Mouse (Mus musculus) hindbrain, embryonic 10.5 days (tissue): ENCODE data around the gene Olfr1361. TPM values are rescaled to one million over a fixed set of nuclear protein-coding genes. Genes with fewer than 3 reads are reported as not detected.

Experiments
- DNase-seq: peaks from one replicate; pipeline ENCODE4 v3.0.0-alpha.2; 2017; ENCODE audit warnings: low spot score
- H3K27ac ChIP-seq: fragments of 300-500 bp; sonication (generic); 2 replicates; pipeline ENCODE4 v1.5.1; 2016; ENCODE audit warnings: mild to moderate bottlenecking, moderate library complexity
- H3K27me3 ChIP-seq: fragments of 300-500 bp; sonication (generic); 2 replicates; pipeline ENCODE4 v1.6.1; 2016; ENCODE audit warnings: mild to moderate bottlenecking; ENCODE audit not compliant: poor library complexity, insufficient read depth, severe bottlenecking
- H3K36me3 ChIP-seq: fragments of 300-500 bp; sonication (generic); 2 replicates; pipeline ENCODE4 v1.6.1; 2016; ENCODE audit warnings: mild to moderate bottlenecking, moderate library complexity
- H3K4me1 ChIP-seq: fragments of 300-500 bp; sonication (generic); replicated peaks from 2 replicates; pipeline ENCODE4 v1.6.1; 2016; ENCODE audit warnings: mild to moderate bottlenecking
- H3K4me3 ChIP-seq: fragments of 300-500 bp; sonication (generic); 2 replicates; pipeline ENCODE4 v1.5.1; 2016; ENCODE audit warnings: mild to moderate bottlenecking, moderate library complexity
- H3K9me3 ChIP-seq: fragments of 300-500 bp; sonication (generic); 2 replicates; pipeline ENCODE4 v1.6.1; 2016; ENCODE audit warnings: mild to moderate bottlenecking, moderate library complexity
- WGBS: fragments of 180-500 bp; shearing (Covaris S2); methylation state at CpG from one replicate; pipeline ENCODE4 v1.1.7; 2016; 5-methylcytosine and 5-hydroxymethylcytosine counted together
- polyA plus RNA-seq: library from polyadenylated mRNA; unstranded; fragments of >200 nt; fragmentation: Nextera tagmentation; extraction: Ambion mirVana; gene quantifications from 2 replicates; pipeline ENCODE4 v1.2.1, GENCODE M21; 2016

The Olfr1361 gene
- polyA plus RNA-seq = not detected in 2 replicates

GRCm38 (mm10) chr13:21663286-21663685 lies at the start of gene Olfr1361:
Gene Olfr1361 (minus strand): TSS chr13:21663386.
- 74% methylated on average over 2 of the region's 2 CpGs for WGBS

GRCm38 (mm10) chr13:21711698-21712097 lies 48.5 kb upstream of the Olfr1361 start:
- no peaks in the 10 kb centered on the region for H3K9me3 ChIP-seq
- WGBS = 35% methylated on average over 4 of the region's 4 CpGs
- H3K27me3 ChIP-seq = no peaks in the 10 kb centered on the region
- H3K4me1 ChIP-seq = peaks cover 17% of the 10 kb centered on the region
- DNase-seq = no peak
- H3K27ac ChIP-seq = peak overlapping the region; percentile 71; the same call in 1 of the 2 replicates
- no peaks in the 10 kb centered on the region for H3K36me3 ChIP-seq
- peak overlapping the region; percentile 63 for H3K4me3 ChIP-seq

More at GRCm38 (mm10) chr13:21663286-21663685, at the start of gene Olfr1361:
- Histone ChIP-seq H3K27ac (no peak within 1 kb of the TSS), H3K4me1 (no peaks in the 10 kb centered on the region), H3K9me3 (no peaks in the 10 kb centered on the region), H3K36me3 (no peaks in the 10 kb centered on the region), H3K27me3 (no peaks in the 10 kb centered on the region), H3K4me3 (no peak within 1 kb of the TSS)
- no peak for DNase-seq

- peak overlapping the region; percentile 71 for H3K27ac ChIP-seq
- H3K27me3 ChIP-seq = no peaks in the 10 kb centered on the region
- peaks cover 16% of the 10 kb centered on the region for H3K4me1 ChIP-seq
- H3K36me3 ChIP-seq = no peaks in the 10 kb centered on the region
- no peaks in the 10 kb centered on the region for H3K9me3 ChIP-seq
- peak; percentile 68 for DNase-seq
- WGBS = 2% methylated on average over 22 of the region's 22 CpGs
- H3K4me3 ChIP-seq = peak overlapping the region; percentile 63
These were observed 47.8 kb upstream of the Olfr1361 start for GRCm38 (mm10) chr13:21710821-21711525.

- H3K27me3 ChIP-seq = no peaks in the 10 kb centered on the region
- peak overlapping the region; percentile 63 for H3K4me3 ChIP-seq
- WGBS = under 1% methylated on average over 32 of the region's 32 CpGs
- peak overlapping the region; percentile 88 for H3K27ac ChIP-seq
- H3K36me3 ChIP-seq = no peaks in the 10 kb centered on the region
- H3K4me1 ChIP-seq = peaks cover 11% of the 10 kb centered on the region
- no peaks in the 10 kb centered on the region for H3K9me3 ChIP-seq
- peak; percentile 89 for DNase-seq
These were observed 47.0 kb upstream of the Olfr1361 start for GRCm38 (mm10) chr13:21710031-21710711.

GRCm38 (mm10) chr13:21706669-21707068 lies 43.5 kb upstream of the Olfr1361 start:
- H3K27me3 ChIP-seq = no peaks in the 10 kb centered on the region
- no peaks in the 10 kb centered on the region for H3K36me3 ChIP-seq
- peaks cover 6% of the 10 kb centered on the region; the same call in 1 of the 2 replicates for H3K4me1 ChIP-seq
- DNase-seq = no peak
- H3K27ac ChIP-seq = no peak overlapping the region
- no peak overlapping the region for H3K4me3 ChIP-seq
- WGBS = 75% methylated on average over 4 of the region's 4 CpGs
- no peaks in the 10 kb centered on the region for H3K9me3 ChIP-seq

GRCm38 (mm10) chr13:21697811-21698210 lies 34.6 kb upstream of the Olfr1361 start, which contains the start of gene Olfr1359:
Gene Olfr1359 (plus strand): TSS chr13:21698111.
- Histone ChIP-seq H3K4me3 (no peak within 1 kb of the TSS), H3K9me3 (no peaks in the 10 kb centered on the region), H3K4me1 (no peaks in the 10 kb centered on the region), H3K36me3 (no peaks in the 10 kb centered on the region), H3K27me3 (no peaks in the 10 kb centered on the region), H3K27ac (no peak within 1 kb of the TSS)
- no peak for DNase-seq

- H3K9me3 ChIP-seq = no peaks in the 10 kb centered on the region
- H3K27me3 ChIP-seq = no peaks in the 10 kb centered on the region
- WGBS = 71% methylated on average over 2 of the region's 2 CpGs
- DNase-seq = no peak
- no peak within 1 kb of the TSS for H3K27ac ChIP-seq
- no peaks in the 10 kb centered on the region for H3K4me1 ChIP-seq
- no peaks in the 10 kb centered on the region for H3K36me3 ChIP-seq
- H3K4me3 ChIP-seq = no peak within 1 kb of the TSS
These were observed 14.1 kb upstream of the Olfr1361 start, which contains the start of gene Olfr1360 for GRCm38 (mm10) chr13:21677305-21677704. Gene Olfr1360 (minus strand): TSS chr13:21677405.

- no peaks in the 10 kb centered on the region for H3K36me3 ChIP-seq
- H3K9me3 ChIP-seq = no peaks in the 10 kb centered on the region; the same call in 1 of the 2 replicates
- no peak for DNase-seq
- H3K27ac ChIP-seq = no peak within 1 kb of the TSS
- no peaks in the 10 kb centered on the region for H3K27me3 ChIP-seq
- H3K4me3 ChIP-seq = no peak within 1 kb of the TSS
- H3K4me1 ChIP-seq = no peaks in the 10 kb centered on the region
- WGBS = 81% methylated on average over 2 of the region's 2 CpGs
These were observed 20.8 kb downstream of the Olfr1361 start, which contains the start of gene Olfr11 for GRCm38 (mm10) chr13:21642418-21642817. Gene Olfr11 (minus strand): TSS chr13:21642518.

GRCm38 (mm10) chr13:21613922-21614321 lies 49.3 kb downstream of the Olfr1361 start, which contains the start of gene Olfr1362:
Gene Olfr1362 (minus strand): TSS chr13:21614022.
- Histone ChIP-seq H3K9me3 (no peaks in the 10 kb centered on the region), H3K27me3 (no peaks in the 10 kb centered on the region), H3K27ac (no peak within 1 kb of the TSS), H3K4me1 (no peaks in the 10 kb centered on the region), H3K4me3 (no peak within 1 kb of the TSS), H3K36me3 (no peaks in the 10 kb centered on the region)
- no peak for DNase-seq

Other genes starting within 250 kb of the Olfr1361 start
- 4.3 and 5.5 TPM in 2 replicates for gene Pgbd1, start 222.3 kb downstream of the Olfr1361 start, polyA plus RNA-seq
- gene Zscan26, start 209.7 kb downstream of the Olfr1361 start, polyA plus RNA-seq = 20.6 and 23.6 TPM in 2 replicates
- 2.0 and 2.5 TPM in 2 replicates for gene Nkapl, start 194.9 kb downstream of the Olfr1361 start, polyA plus RNA-seq
- gene Zkscan4, start 184.5 kb downstream of the Olfr1361 start, polyA plus RNA-seq = 4.2 and 4.4 TPM in 2 replicates
- gene Gm10065, start 183.9 kb downstream of the Olfr1361 start, polyA plus RNA-seq = 1.7 TPM in 1 of 2 replicates, not detected in the other
- 0.16 and 0.39 TPM in 2 replicates for gene AK157302, start 168.2 kb downstream of the Olfr1361 start, polyA plus RNA-seq
- 5.3 and 6.4 TPM in 2 replicates for gene Gm11273, start 162.0 kb downstream of the Olfr1361 start, polyA plus RNA-seq
- 5.0 and 6.7 TPM in 2 replicates for gene Zkscan8, start 132.3 kb downstream of the Olfr1361 start, polyA plus RNA-seq
- gene Olfr1366, start 120.6 kb downstream of the Olfr1361 start, polyA plus RNA-seq = 0.29 TPM in 1 of 2 replicates, not detected in the other
- gene Olfr1535, start 103.5 kb downstream of the Olfr1361 start, polyA plus RNA-seq = not detected in 2 replicates
- not detected in 2 replicates for gene Olfr1364, start 81.6 kb downstream of the Olfr1361 start, polyA plus RNA-seq
- gene Olfr1362, start 49.4 kb downstream of the Olfr1361 start, polyA plus RNA-seq = not detected in 2 replicates
- not detected in 2 replicates for gene Olfr11, start 20.9 kb downstream of the Olfr1361 start, polyA plus RNA-seq
- gene Olfr1360, start 14.0 kb upstream of the Olfr1361 start, polyA plus RNA-seq = not detected in 2 replicates
- not detected in 2 replicates for gene Olfr1359, start 34.7 kb upstream of the Olfr1361 start, polyA plus RNA-seq
- gene Hist1h2bl, start 52.8 kb upstream of the Olfr1361 start, polyA plus RNA-seq = 2.2 TPM in 1 of 2 replicates, not detected in the other
- gene Hist1h2ai, start 53.0 kb upstream of the Olfr1361 start, polyA plus RNA-seq = 16.6 and 22.9 TPM in 2 replicates
- gene Hist1h3h, start 54.3 kb upstream of the Olfr1361 start, polyA plus RNA-seq = 12.7 and 15.7 TPM in 2 replicates
- 5.2 and 6.1 TPM in 2 replicates for gene Hist1h2bm, start 58.7 kb upstream of the Olfr1361 start, polyA plus RNA-seq
- 0.58 and 0.85 TPM in 2 replicates for gene Hist1h4j, start 71.7 kb upstream of the Olfr1361 start, polyA plus RNA-seq
- 2.8 and 4.2 TPM in 2 replicates for gene Hist1h4k, start 87.1 kb upstream of the Olfr1361 start, polyA plus RNA-seq
- gene Hist1h2ak, start 90.4 kb upstream of the Olfr1361 start, polyA plus RNA-seq = 14.0 and 21.0 TPM in 2 replicates
- 1.0 and 3.4 TPM in 2 replicates for gene Hist1h2bn, start 90.7 kb upstream of the Olfr1361 start, polyA plus RNA-seq
- gene Hist1h1b, start 117.2 kb upstream of the Olfr1361 start, polyA plus RNA-seq = 39.0 and 41.1 TPM in 2 replicates
- gene Hist1h3i, start 120.0 kb upstream of the Olfr1361 start, polyA plus RNA-seq = 112 and 120 TPM in 2 replicates
- gene Hist1h2an, start 123.8 kb upstream of the Olfr1361 start, polyA plus RNA-seq = 9.9 and 11.4 TPM in 2 replicates
- gene Hist1h2bp, start 124.1 kb upstream of the Olfr1361 start, polyA plus RNA-seq = 2.4 and 3.3 TPM in 2 replicates
- gene Hist1h2bq, start 146.8 kb upstream of the Olfr1361 start, polyA plus RNA-seq = 18.9 and 20.9 TPM in 2 replicates
- gene Hist1h2ao, start 147.1 kb upstream of the Olfr1361 start, polyA plus RNA-seq = 2.3 TPM in 1 of 2 replicates, not detected in the other
- not detected in 2 replicates for gene Hist1h4m, start 148.4 kb upstream of the Olfr1361 start, polyA plus RNA-seq
- 9.7 and 10.0 TPM in 2 replicates for gene Hist1h4n, start 168.8 kb upstream of the Olfr1361 start, polyA plus RNA-seq
- 6,234 and 6,449 TPM in 2 replicates for gene Hist1h2ap, start 170.1 kb upstream of the Olfr1361 start, polyA plus RNA-seq
- gene Hist1h2br, start 170.4 kb upstream of the Olfr1361 start, polyA plus RNA-seq = 19.3 and 21.2 TPM in 2 replicates